Mouse (Mus musculus) urinary bladder, postnatal 25 days (tissue): ENCODE results near the gene Dyrk1a.

Source experiments
- DNase-seq: peaks from one replicate; pipeline ENCODE4 v3.0.0; 2022; ENCODE audit warnings: low spot score

Gene Dyrk1a

GRCm38 (mm10) chr16:94590214-94590613 lies 20.4 kb downstream of the Dyrk1a start:
- no peak for DNase-seq

- DNase-seq: no peak
Measured at GRCm38 (mm10) chr16:94590977-94591376, 21.2 kb downstream of the Dyrk1a start.

GRCm38 (mm10) chr16:94591536-94591935 lies 21.7 kb downstream of the Dyrk1a start:
- DNase-seq: no peak

GRCm38 (mm10) chr16:94596633-94597032 lies 26.8 kb downstream of the Dyrk1a start:
- DNase-seq: no peak

- no peak for DNase-seq
Measured at GRCm38 (mm10) chr16:94597640-94598039, 27.8 kb downstream of the Dyrk1a start.

- no peak for DNase-seq
Measured at GRCm38 (mm10) chr16:94599977-94600724, 30.3 kb downstream of the Dyrk1a start.

- no peak for DNase-seq
Measured at GRCm38 (mm10) chr16:94601089-94601488, 31.3 kb downstream of the Dyrk1a start.

GRCm38 (mm10) chr16:94601540-94601953 lies 31.7 kb downstream of the Dyrk1a start:
- peak; percentile 18 for DNase-seq

GRCm38 (mm10) chr16:94602188-94602587 lies 32.4 kb downstream of the Dyrk1a start:
- DNase-seq: no peak

GRCm38 (mm10) chr16:94602730-94603129 lies 32.9 kb downstream of the Dyrk1a start:
- no peak for DNase-seq

GRCm38 (mm10) chr16:94606169-94606568 lies 36.4 kb downstream of the Dyrk1a start:
- DNase-seq: no peak

GRCm38 (mm10) chr16:94607468-94607867 lies 37.7 kb downstream of the Dyrk1a start:
- DNase-seq: no peak

GRCm38 (mm10) chr16:94608706-94609594 lies 39.1 kb downstream of the Dyrk1a start:
- DNase-seq: no peak

- DNase-seq: no peak
Measured at GRCm38 (mm10) chr16:94612573-94612972, 42.8 kb downstream of the Dyrk1a start.

GRCm38 (mm10) chr16:94617255-94617654 lies 47.4 kb downstream of the Dyrk1a start:
- no peak for DNase-seq

- peak; percentile 56 for DNase-seq
Measured at GRCm38 (mm10) chr16:94618543-94618942, 48.7 kb downstream of the Dyrk1a start.

GRCm38 (mm10) chr16:94619301-94619700 lies 49.5 kb downstream of the Dyrk1a start:
- no peak for DNase-seq

- no peak for DNase-seq
Measured at GRCm38 (mm10) chr16:94624871-94625270, 55.1 kb downstream of the Dyrk1a start.

GRCm38 (mm10) chr16:94625639-94626038 lies 55.8 kb downstream of the Dyrk1a start:
- DNase-seq: no peak

- no peak for DNase-seq
Measured at GRCm38 (mm10) chr16:94627736-94628135, 57.9 kb downstream of the Dyrk1a start.

- DNase-seq: no peak
Measured at GRCm38 (mm10) chr16:94628976-94629729, 59.3 kb downstream of the Dyrk1a start.

GRCm38 (mm10) chr16:94631984-94632383 lies 62.2 kb downstream of the Dyrk1a start:
- no peak for DNase-seq
